Mouse (Mus musculus) frontal cortex, postnatal 25 days (tissue): Measurements from ENCODE around the gene Mta1.
A peak's percentile ranks its signal among the peaks of the same experiment; 100 is the strongest.

Source experiments
- DNase-seq, 2 experiments: peaks; one replicate each; pipeline ENCODE4 v3.0.0; 2022; ENCODE audit warnings: low spot score in 2 of 2

The Mta1 gene

DNA sequence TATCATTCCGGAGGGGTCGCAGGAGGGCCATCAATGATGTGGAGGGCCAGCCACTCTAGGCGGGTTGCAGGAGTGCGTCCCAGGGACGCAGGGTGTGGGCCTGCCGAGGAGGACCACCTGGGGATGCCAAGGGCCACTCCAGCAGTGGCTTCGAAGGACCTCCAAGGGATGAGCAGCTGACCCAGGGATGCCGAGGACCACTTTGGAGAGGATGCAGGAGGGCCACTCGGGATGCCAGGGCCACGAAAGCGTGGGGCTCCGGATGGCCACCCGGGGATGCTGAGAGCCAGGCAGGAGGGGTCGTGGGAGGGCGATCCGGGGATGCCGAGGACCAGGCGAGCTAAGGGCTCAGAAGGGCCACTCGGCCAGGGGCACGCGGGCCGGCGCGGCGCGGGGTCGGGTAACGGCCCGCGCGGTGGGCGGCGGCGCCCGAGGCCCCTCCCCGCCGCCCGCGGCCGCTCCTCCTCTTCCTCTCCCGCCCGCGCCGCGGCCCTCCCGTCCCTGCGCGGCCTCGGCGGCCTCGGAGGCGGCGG is at the start of gene Mta1:
TSS of gene Mta1 (plus strand) at position 530 of the 533 bp plus-strand sequence.
- peak in 1 of 2 experiments; percentile 44 for DNase-seq

DNA sequence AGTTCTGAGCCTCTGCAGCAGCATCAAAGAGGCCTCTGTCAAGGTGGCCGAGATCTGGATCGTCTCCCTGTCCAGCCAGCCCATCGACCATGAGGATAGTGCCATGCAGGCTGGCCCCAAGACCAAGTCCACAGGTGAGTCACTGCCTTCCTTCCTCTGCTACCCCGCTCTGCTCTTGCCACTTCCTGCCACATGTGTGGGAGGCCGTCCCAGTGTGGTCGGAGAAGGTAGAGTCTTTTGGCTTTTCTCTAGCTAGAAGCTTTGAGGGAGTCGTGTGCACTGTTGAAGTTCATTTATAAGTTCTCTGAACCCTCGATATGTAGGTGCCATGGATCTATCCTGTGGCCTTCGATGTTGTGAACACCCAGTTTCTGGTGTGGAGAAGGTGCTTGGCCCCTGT is 48.2 kb upstream of the Mta1 start:
- no peak for DNase-seq

DNA sequence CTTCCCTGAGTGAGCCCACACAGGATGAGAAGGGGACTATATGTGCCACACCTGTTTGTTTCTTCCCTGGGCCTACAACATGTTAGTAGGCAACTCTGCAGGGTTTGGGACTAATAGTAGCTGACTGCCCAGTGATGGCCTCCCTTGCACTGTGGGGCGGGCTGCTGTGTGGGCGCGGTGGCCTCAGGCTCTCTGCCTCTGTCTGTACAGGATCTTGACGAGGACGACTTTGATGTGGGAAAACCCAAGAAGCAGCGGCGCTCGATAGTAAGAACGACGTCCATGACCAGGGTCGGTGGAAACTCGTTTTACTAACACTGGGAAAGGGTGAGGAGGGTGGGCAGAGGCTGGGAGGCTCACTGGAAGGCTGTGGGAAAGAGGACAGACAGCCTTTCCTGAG is 47.4 kb upstream of the Mta1 start:
- DNase-seq, result no peak

DNA sequence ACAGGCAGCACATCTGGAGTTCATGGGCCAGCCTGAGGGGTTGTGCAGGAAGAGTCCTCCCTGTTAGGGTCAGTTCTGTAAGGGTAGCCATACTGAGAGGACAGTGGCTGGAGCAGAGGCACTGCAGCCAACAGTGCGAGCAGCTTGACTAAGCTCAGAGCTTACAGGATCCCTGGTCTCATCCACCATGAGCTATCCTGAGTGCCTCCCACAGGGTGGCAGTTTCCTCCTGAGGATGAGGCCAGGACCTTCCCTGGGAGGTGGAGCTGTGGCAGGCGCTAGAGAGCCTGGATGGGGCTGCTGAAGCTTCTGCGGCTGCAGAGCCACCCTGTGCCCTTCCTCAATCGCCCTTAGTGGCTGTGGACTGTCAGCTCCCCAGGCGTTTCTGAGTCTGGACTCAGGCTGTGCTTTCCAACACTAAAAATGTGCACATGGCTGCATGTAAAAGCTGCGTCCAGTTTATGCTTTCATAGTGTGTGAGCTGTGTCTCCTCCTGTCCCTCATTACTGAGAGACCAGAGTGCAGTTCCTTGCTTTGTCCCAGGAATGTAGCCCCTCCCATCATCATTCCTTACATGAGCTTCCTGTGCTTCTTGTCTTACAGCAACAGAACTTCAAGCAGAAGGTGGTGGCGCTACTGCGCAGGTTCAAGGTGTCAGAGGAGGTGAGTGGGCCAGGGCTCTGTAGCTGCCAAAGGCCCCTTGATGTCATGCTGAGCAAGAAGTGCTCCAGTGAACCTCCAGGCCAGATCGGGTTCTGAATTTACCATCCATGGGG is 46.3 kb upstream of the Mta1 start:
- no peak for DNase-seq

DNA sequence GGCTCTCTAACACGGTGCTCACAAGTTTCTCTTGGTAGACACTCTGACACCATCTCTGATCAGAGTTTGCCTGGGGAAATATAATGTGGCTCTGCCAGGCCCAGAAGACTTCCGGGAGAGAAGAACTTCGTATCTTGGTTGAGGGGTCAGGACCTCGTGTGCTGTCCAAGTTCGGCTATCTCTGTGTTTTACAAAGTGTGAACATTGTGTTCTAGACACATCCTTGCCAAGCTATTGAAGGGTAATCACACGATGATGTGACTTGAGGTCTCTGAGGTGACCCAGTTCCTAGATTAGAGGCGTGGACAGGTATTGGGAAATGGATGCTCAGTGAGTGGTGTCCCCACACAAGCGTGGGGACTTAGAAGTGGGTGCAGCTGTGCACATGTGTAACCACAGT is 42.0 kb upstream of the Mta1 start:
- no peak for DNase-seq

DNA sequence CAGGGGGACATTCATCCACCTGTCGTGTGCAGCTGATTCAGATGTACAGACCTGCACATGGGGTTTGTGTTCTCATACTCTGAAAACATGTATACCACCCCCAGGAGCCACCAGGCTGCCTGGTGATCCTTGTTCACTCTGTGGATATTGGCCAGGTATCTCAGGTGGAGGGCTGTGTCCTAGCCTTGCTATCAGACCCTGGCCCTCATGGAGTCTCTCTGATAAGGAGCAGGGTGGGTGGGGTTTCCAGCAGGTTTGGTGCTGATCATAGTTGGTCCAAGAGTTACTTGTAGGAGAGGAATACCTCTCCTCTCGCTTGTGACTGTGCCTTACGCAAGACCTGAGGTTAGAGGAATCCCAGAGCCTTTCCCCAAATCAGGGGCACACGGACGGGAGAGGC is 37.9 kb upstream of the Mta1 start:
- DNase-seq, result no peak

DNA sequence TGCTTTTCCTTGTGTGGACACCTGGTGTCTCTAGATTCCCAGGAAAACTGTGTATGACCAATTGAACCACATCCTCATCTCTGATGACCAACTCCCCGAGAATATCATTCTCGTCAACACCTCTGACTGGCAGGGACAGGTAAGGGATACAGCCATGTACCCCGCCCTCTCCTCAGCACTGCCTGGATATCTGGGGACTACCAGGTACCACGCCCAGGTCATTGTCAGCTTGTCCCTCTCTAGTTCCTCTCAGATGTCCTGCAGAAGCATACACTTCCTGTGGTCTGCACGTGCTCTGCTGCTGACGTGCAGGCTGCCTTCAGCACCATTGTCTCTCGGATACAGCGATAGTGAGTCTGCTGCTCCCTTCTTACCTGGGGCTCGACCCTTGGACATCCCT is 36.5 kb upstream of the Mta1 start:
- DNase-seq, result no peak

DNA sequence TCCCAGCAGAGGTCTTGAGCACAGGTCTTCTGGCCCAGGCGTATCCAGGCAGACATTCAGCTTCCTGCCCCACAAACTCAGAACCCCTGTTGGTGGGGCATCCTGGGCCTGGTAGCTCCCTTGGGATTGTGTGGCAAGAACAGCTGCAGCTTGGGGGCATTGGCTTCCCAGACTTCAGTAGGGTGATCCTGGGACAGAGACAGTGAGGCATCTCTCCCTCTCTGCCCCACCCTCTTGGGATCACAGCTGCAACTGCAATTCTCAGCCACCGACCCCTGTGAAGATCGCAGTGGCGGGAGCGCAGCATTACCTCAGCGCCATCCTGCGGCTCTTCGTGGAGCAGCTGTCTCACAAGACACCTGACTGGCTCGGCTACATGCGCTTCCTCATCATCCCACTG is 35.9 kb upstream of the Mta1 start:
- no peak for DNase-seq

DNA sequence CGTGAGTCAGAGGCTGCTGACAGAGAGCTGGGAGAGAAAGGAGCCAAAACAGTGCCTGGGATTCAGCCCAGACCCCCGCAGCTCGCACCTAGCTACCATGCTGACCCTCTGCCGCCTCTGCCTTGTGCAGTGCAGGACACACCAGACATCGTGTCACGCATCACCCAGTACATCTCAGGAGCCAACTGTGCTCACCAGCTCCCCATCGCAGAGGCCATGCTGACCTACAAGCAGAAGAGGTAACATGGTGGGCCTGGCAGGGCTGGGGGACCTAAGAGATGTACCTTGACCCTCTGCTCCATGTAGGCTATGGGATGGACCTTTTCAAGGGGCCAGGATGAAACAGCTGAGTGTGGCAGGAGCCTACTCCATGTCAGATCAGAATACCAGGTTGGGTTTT is 34.4 kb upstream of the Mta1 start:
- DNase-seq, result no peak

DNA sequence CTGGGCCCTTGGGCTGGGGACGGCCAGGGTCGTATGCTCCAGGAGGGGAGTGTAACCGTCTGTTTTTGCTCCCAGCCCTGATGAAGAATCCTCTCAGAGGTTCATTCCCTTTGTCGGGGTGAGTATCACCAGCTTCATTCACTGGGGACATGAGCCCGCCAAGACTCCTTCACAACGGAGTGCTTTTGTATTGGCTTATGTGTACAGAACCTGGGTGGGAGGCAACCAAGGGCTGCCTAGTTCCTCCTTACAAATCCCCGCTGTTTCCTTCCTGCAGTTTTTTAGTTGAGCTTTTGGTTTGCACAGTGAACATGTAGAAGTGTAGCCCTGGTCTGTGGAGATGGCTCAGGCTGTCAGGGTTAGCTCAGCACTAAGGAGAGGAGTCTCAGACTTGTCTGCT is 30.1 kb upstream of the Mta1 start:
- no peak for DNase-seq

DNA sequence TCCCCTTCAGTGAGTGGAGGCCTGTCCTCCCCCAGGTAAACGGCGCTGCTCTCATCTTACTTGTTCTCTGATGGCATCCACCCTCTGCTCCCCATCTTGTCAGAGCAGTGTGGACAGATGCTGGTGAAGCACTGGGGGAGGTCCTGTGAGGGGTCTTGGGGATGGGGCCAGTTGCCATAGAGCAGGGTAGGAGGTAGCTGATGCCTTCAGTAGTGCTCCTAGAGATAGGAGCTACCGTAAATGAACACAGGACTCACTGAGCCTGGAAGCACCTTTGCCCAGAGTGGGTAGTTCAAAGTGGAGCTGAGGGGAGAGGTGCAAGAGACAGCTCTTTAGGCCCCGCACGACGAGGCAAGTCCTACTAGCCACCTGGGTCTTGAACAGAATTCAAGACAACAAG is 28.7 kb upstream of the Mta1 start:
- no peak for DNase-seq

DNA sequence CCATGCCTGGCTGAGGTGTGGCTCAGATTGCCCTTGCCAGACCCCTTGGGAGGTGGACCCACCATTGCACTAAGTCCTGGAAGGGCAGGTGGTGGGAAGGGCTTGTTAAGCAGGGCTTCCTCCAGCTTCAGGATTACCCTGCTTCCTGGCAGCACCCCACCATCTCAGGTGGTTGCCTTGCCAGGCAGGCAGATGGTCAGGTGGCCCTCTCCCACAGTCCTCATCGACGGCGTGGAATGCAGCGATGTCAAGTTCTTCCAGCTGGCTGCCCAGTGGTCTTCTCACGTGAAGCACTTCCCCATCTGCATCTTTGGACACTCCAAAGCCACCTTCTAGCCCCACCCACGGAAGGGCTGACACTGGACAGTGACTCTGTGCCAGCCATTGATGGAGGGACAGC is 26.8 kb upstream of the Mta1 start:
- DNase-seq, result no peak

DNA sequence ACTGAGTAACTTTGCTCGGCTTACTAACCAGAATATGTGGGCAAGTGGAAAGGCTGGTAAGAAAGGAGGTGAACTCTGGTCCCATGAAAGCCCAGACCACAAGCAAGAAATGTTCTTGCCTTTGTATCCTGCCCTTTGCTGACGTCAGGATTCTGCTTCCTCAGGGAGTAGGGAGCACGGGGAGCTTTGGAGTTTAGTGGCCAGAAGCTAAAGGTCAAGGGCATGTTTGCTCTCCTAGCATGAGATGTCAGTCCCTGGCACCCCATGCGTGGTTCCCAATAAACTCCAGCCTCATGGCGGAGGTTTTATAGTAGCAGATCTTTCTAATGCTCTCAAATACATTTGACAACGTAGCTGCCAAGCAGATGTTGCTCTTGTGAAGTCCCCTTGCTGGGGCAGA is 26.3 kb upstream of the Mta1 start:
- DNase-seq, result no peak

DNA sequence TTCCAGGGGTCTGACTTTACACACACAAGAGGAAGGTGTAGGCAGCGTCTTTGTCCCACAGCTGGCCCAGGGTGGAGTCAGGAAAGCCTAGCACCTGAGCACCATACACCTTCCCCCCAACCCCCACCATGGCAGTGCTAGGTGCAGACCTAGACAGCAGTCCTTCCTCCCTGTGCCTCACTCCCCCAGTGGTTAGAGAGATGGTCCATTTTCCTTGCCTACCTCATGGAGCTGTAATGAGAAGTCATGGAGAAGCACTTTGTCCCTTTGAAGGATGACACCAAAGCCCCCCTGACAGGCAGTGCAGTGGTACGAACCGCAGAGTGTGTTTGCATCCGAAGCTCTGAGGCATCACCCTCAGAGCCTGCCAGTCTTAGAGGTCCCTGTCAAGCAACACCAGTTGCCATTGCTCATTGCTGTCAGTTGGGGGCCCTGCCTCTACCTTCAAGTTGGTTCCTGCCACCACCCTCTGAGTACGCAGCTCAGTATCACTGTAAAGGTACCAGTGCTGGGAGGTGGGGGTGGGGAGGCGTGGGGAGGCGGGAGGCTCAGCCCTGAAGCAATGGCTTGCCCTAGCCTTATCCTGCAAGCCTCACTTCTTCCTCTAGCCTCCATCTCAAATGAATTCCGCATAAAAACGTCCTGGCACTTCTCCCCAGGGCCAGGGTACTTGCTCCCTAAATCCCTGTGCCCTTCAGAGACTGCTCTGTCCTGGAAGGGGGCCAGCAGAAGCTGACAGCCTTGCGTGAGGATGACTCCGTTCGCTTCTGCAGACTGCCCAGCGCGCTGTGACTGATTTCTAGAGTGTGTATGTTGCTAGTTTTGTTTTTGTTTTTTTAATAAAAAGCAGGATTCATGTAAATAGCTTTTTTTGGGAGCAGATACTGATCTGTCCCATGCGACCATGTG is 24.4 kb upstream of the Mta1 start:
- DNase-seq, result no peak

DNA sequence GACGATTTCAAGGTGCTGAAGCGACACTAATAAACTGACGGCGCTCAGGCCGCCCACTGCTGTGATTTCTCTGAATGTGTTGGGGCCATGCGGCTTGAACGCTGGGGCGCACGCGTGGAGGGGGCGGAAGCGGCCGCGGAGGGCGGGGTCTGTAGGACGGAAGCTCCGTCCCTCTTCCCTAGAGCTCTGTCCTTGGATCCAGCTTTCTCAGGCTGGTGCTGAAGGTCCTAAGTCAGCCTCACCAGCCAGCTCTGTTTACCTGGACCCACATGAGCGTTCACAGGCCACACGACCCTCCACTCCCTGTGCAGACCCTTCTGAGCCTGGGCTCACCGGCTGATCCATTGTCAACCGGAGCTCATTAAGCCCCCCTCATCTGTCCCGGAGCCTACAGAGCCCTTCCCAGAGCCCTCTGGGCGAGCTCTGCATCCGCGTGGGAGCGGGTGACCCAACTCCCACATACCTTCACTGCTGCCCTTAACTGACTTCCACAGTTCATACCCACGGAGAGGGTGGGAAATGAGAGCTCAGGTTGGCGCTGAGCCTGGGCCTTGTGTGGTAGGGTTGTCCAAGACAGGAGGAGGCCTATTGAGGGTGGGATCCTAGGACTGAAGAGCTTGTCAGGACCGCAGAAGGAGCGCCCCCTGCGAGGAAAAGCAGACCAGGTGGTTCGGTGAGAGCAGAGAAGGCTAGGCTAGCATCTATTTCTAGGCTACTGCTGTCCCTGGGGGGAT is 23.6 kb upstream of the Mta1 start, which contains the start of gene Tex22:
TSS of gene Tex22 (plus strand) at position 174 of the 734 bp plus-strand sequence.
- DNase-seq, result peak; percentile 73 to 77

DNA sequence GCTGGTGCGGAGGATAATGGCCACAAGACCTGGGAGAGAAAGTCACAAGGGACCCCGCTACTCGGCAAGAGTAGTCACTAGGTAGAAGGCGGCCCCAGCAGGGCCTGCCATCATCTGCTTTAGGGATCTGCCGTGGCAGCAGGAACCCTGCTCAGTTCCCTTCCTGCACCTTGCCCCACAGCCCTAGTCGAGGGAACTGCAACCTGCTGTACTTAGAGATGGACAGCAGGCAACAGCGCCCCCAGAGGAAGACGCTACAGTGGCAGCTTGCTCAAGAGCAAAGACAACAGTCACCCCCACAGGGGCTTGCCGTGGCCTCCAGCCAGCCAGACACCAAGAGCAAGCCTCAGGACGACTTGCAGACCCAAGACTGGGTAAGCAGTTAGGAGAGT is 23.0 kb upstream of the Mta1 start:
- peak; percentile 72 to 82 for DNase-seq

DNA sequence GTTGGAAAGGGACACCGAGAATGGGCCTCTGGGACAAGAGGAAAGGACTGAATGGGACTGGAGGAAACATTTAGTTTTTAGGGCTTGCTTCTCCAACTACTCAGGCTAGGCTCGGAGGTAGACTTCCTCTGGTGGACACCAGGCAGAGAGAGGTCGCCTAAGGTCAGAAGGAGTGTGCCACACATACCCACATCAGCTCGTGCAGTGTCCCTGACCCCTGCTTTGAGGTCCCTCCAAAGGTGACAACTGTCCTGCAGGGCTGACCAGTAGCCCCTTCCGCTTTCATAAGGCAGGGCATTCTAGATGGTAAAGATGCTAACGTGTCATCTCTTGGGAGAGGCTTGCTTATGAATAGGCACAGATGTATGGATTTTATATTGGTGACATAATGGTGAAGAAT is 22.6 kb upstream of the Mta1 start:
- no peak for DNase-seq

DNA sequence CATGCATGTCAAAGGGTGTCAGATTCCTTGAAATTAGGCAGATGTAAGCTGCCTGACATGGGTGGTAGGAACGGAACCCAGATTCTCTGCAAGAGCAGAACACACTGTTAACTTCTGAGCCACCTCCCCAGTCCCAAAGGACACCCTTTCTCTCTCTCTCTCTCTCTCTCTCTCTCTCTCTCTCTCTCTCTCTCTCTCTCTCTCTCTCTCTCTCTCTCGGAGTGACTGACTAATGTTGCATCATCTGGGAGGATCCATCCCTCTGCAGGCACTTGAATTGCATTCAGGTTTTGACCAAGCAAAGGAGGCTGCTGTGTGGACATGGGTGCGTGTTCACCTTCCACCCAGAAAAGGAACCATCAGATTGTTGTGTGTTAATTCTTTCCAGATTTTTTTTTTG is 10.8 kb upstream of the Mta1 start:
- DNase-seq, result no peak

DNA sequence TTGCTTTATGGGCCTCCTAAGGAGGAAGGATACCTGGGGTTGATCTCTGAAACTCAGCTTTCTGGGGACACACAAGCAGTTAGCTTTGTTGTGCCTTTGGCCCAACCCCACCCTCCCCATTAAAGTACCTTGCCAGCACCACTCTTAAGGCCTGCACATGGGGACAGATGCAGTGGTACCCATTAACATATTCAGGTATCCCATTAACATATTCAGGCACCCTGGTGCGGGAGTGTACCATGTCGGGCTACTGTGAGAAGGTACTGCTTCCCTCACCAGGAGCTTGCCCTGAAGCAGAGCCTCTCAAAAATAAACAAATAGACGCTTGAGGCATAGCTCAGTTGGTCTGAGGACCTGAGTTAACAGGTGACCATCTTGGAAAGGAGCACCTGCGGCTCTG is 10.1 kb upstream of the Mta1 start:
- DNase-seq, result no peak

DNA sequence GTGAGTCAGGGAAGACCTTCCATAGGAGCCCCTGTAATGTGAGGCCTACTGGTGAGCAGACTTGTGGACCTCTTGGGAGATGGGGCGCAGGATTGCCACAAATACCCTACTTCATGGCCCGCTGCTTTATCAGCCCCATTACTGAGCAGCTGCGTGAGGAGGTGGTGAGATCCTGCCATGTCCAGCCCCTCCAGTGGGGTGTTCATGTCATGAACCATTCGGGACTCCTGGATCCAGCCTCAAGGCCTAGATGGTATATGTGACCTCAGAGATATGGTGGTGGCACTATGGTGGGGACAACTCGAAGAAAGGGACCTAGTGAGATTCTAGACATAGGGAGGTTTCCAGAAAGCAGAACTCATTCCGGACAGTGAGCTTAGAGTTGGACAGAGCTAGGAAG is 9.0 kb upstream of the Mta1 start:
- DNase-seq, result no peak

DNA sequence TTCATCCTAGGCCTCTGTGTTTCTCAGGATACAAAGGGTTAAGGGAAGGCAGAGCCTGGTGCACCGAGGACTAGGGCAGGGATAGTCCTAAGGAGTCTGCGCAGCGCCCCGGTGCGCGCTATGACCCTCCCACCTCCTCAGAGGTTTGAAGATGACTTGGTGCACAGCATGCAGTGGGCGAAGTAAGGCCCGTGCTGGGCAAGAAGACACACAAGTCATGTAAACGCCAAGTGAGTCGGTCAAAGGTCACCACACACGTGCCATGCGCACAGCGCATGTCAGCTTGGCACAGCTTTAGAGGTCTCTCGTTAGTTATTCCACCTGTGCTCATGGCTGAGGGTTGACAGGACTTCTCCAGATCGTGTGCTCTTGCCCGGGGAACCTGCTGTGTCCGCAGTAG is 8.0 kb upstream of the Mta1 start:
- DNase-seq, result no peak

DNA sequence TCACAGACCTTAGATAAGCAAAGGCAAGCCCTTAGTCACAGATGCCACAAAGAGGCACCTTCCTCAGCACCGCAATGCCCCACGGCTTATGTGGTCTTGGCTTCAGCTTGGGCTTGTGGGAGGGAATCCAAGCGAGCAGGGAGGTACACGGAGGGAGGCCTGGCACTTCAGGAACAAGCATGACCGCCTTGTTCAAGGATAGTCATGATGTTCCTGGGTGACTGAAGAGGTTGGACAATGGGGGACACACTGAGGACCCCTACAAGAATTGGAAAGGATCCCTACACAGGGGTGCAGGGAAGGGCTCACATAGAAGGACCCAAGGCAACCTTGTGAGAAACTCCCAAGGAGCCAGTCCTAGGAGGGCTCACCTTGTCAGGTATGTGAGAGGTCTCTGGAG is 1.0 kb upstream of the Mta1 start:
- DNase-seq, result no peak
